Mouse (Mus musculus) ES-Bruce4 (cell line): ENCODE results near the gene Sap25.
A peak's percentile ranks its signal among the peaks of the same experiment; 100 is the strongest.

Source experiments
- CTCF ChIP-seq: IDR thresholded peaks from one replicate; pipeline ENCODE4 v1.8.1; 2011; ENCODE audit warnings: low read depth, low read length
- EP300 ChIP-seq: IDR thresholded peaks from 2 replicates; pipeline ENCODE4 v1.6.1; 2011; ENCODE audit warnings: low read depth, low read length; ENCODE audit not compliant: insufficient read depth
- POLR2A ChIP-seq: IDR thresholded peaks from one replicate; pipeline ENCODE4 v1.8.1; 2011; ENCODE audit warnings: low read length; ENCODE audit not compliant: insufficient read depth

- TF ChIP-seq CTCF (peak; percentile 71), POLR2A (no peak), EP300 (no peak)
Observed at GRCm38 (mm10) chr5:137641054-137641453, at the start of gene Sap25.
